Mouse (Mus musculus) thymus, postnatal 0 days (tissue): Measurements from ENCODE around the gene Ccdc47. TPM values are rescaled to one million over a fixed set of nuclear protein-coding genes. Genes with fewer than 3 reads are reported as not detected.
"Not testable (repeated sequence)": the region's sequence is repeated elsewhere in the genome, so short reads cannot be mapped to it uniquely, and the experiment has no call there.

Source experiments
- DNase-seq: peaks from one replicate; pipeline ENCODE4 v3.0.0-alpha.2; 2015; ENCODE audit warnings: low spot score
- polyA plus RNA-seq: library from polyadenylated mRNA; unstranded; fragments of >200 nt; fragmentation: Nextera tagmentation; extraction: Ambion mirVana; gene quantifications from 2 replicates; pipeline ENCODE4 v1.2.1, GENCODE M21; 2015

The Ccdc47 gene
- polyA plus RNA-seq: 57.0 and 63.1 TPM in 2 replicates

- peak; percentile 98 for DNase-seq
Measured at GRCm38 (mm10) chr11:106215927-106216729, at the start of gene Ccdc47. TSS of gene Ccdc47 (minus strand) at chr11:106216344.

- DNase-seq: no peak
Measured at GRCm38 (mm10) chr11:106265570-106265969, 49.4 kb upstream of the Ccdc47 start.

- no peak for DNase-seq
Measured at GRCm38 (mm10) chr11:106264988-106265387, 48.8 kb upstream of the Ccdc47 start.

GRCm38 (mm10) chr11:106263963-106264362, 47.8 kb upstream of the Ccdc47 start:
- no peak for DNase-seq

GRCm38 (mm10) chr11:106260826-106261450, 44.8 kb upstream of the Ccdc47 start:
- no peak for DNase-seq

GRCm38 (mm10) chr11:106256775-106257174, 40.6 kb upstream of the Ccdc47 start:
- no peak for DNase-seq

GRCm38 (mm10) chr11:106255685-106256451, 39.7 kb upstream of the Ccdc47 start, which contains the start of the genes Ftsj3 and Psmc5:
TSS of gene Ftsj3 (minus strand) at chr11:106256079.
TSS of gene Psmc5 (plus strand) at chr11:106256154.
- DNase-seq: peak; percentile 97

- no peak for DNase-seq
Measured at GRCm38 (mm10) chr11:106255174-106255573, 39.0 kb upstream of the Ccdc47 start.

GRCm38 (mm10) chr11:106254767-106255166, 38.6 kb upstream of the Ccdc47 start:
- no peak for DNase-seq

GRCm38 (mm10) chr11:106249326-106249725, 33.2 kb upstream of the Ccdc47 start:
- no peak for DNase-seq

GRCm38 (mm10) chr11:106246834-106247233, 30.7 kb upstream of the Ccdc47 start:
- DNase-seq: peak; percentile 37

GRCm38 (mm10) chr11:106233978-106234377, 17.8 kb upstream of the Ccdc47 start:
- not testable (repeated sequence) for DNase-seq

GRCm38 (mm10) chr11:106220603-106221002, 4.5 kb upstream of the Ccdc47 start:
- DNase-seq: no peak

- peak; percentile 96 for DNase-seq
Measured at GRCm38 (mm10) chr11:106216730-106217490, 766 bp upstream of the Ccdc47 start, which contains the start of gene Ddx42. TSS of gene Ddx42 (plus strand) at chr11:106216926.

- peak; percentile 11 for DNase-seq
Measured at GRCm38 (mm10) chr11:106215450-106215859, 689 bp downstream of the Ccdc47 start.

- DNase-seq: no peak
Measured at GRCm38 (mm10) chr11:106214856-106215255, 1.3 kb downstream of the Ccdc47 start.

GRCm38 (mm10) chr11:106212771-106213170, 3.4 kb downstream of the Ccdc47 start:
- no peak for DNase-seq

- no peak for DNase-seq
Measured at GRCm38 (mm10) chr11:106202123-106202465, 14.1 kb downstream of the Ccdc47 start, which contains the start of gene Strada. TSS of gene Strada (minus strand) at chr11:106202168.

GRCm38 (mm10) chr11:106201337-106202122, 14.6 kb downstream of the Ccdc47 start:
- DNase-seq: peak; percentile 26

- DNase-seq: peak; percentile 25
Measured at GRCm38 (mm10) chr11:106200756-106201155, 15.4 kb downstream of the Ccdc47 start.
